Mouse (Mus musculus): ENCODE data around the gene Tmem132c. TPM values are rescaled to one million over a fixed set of nuclear protein-coding genes. Genes with fewer than 3 reads are reported as not detected.
"Not testable (repeated sequence)": the region's sequence is repeated elsewhere in the genome, so short reads cannot be mapped to it uniquely, and the experiment has no call there.

Gene Tmem132c
- polyA plus RNA-seq, 1 experiment from 2014 or later: 30.6 TPM

DNA sequence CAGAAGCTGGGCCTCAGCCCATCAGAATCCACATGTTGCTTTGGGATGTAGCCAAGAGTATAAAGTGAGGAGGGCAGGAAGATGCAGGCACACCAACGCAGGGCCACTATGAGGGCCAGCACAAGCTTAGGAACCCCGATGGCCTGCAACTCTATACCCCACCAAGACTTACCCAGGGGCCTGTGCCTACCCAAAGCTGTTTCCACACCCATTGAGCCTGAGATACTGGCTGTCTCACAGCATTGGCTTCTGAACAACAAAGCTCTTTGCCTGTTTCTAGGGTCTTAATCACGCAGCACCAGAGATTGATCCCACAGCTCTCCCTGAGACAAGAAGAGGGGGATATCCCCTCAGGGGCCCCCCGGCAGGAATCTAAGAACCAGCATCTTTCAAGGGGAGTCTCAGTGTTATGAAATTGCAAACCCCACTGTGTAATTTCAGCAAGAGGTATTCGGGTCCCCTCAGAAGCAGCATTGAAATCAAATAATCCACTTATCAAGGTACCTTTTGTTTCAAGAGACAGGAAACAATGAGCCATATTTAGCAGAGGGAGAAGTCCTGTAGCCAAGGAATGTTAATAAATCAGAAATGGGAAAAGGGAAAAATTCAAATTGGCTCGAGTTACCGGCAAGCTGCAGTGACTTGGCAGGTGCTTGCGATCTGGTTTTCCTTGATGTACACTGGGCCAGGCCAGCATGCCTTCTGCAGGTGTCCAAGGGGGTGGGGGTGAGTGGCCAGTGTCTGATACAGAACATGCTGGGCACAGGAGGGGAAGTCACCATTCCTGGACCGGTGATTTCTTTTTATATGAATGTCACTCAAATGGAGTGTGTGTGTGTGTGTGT is 107.8 kb downstream of the Tmem132c start:
- H3K27me3 ChIP-seq: no peaks in the 10 kb centered on the region
- no peak overlapping the region for H3K9ac ChIP-seq
- WGBS: 71% methylated on average over 9 of the region's 9 CpGs
- no peaks in the 10 kb centered on the region for H3K36me3 ChIP-seq
- no peak overlapping the region for H3K4me2 ChIP-seq (replicated peaks)
- H3K27ac ChIP-seq: peak overlapping the region; percentile 14; the same call in 1 of the 2 replicates
- ATAC-seq (ENCODE audit: low FRiP score): no peak
- no peak overlapping the region for H3K4me3 ChIP-seq
- peaks cover 23% of the 10 kb centered on the region for H3K4me1 ChIP-seq
- H3K9me3 ChIP-seq (replicated peaks): no peaks in the 10 kb centered on the region

DNA sequence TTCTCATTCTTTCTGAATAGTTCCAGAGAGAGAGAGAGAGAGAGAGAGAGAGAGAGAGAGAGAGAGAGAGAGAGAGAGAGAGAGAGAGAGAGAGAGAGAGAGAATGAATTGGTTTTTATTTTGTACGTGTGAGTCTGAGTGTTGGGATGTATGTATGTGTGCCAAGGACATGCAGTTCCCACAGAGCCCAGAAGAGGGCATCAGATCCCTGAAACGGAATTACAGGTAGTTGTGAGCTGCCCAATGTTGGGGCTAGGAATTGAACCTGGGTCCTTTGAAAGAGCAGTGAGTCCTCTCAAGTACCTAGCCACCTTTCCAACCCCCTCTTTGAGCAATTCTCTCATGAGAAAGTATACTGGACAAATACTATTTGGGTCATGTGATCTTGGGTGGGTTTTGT is 111.4 kb downstream of the Tmem132c start:
- Histone ChIP-seq H3K4me3 (no peak overlapping the region), H3K27ac (no peak overlapping the region), H3K4me1 (peaks cover 16% of the 10 kb centered on the region), H3K36me3 (no peaks in the 10 kb centered on the region), H3K27me3 (no peaks in the 10 kb centered on the region), H3K9ac (no peak overlapping the region), H3K4me2 (replicated peaks) (no peak overlapping the region), H3K9me3 (replicated peaks) (no peaks in the 10 kb centered on the region)
- 66% methylated on average over 2 of the region's 2 CpGs for WGBS
- ATAC-seq (ENCODE audit: low FRiP score): no peak

DNA sequence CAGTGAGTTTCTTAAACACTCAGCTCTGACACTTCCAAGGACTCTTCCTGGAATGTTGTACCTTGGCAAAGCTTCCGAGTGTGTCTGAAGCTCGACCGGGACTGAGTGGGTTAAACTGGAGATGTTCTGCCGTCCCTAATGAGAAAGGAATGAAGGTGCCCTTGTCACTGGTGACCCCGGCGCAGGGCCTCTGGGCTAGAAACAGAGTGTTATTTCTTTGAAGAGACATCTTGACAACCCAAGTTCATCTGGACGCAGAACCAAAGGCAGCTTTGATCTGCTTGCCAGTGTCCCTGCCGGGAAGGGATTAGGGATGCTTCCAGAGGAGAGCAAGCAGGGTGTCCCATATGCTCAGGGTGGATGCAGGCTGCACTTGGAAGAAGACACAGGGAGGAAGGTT is 114.2 kb downstream of the Tmem132c start:
- 33% methylated on average over 8 of the region's 8 CpGs for WGBS
- Histone ChIP-seq H3K9ac (no peak overlapping the region), H3K4me3 (no peak overlapping the region), H3K4me1 (peaks cover 5% of the 10 kb centered on the region; the same call in 1 of the 2 replicates), H3K9me3 (replicated peaks) (no peaks in the 10 kb centered on the region; the same call in 1 of the 2 replicates), H3K27me3 (no peaks in the 10 kb centered on the region), H3K36me3 (no peaks in the 10 kb centered on the region), H3K27ac (no peak overlapping the region), H3K4me2 (replicated peaks) (no peak overlapping the region)
- no peak for ATAC-seq (ENCODE audit: low FRiP score)

DNA sequence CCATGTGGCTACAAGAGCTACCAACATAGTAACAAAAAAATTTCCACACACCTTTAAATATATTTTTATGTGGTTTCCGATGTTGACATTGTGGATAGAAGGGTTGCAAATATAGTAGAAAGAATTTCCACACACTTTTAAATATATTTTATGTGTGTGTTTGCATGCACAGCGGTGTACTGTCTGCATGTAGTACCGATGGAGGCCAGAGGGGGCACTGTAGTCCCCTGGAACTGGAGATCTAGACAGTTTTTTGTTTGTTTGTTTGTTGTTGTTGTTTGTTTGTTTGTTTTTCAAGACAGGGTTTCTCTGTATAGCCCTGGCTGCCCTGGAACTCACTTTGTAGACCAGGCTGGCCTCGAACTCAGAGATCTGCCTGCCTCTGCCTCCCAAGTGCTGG is 116.3 kb downstream of the Tmem132c start:
- H3K4me3 ChIP-seq; H3K9ac ChIP-seq; H3K4me1 ChIP-seq; H3K27me3 ChIP-seq; H3K9me3 ChIP-seq (replicated peaks); H3K36me3 ChIP-seq; H3K27ac ChIP-seq; ATAC-seq (ENCODE audit: low FRiP score); H3K4me2 ChIP-seq (replicated peaks): not testable (repeated sequence)
- 89% methylated on average over 4 of the region's 4 CpGs for WGBS

DNA sequence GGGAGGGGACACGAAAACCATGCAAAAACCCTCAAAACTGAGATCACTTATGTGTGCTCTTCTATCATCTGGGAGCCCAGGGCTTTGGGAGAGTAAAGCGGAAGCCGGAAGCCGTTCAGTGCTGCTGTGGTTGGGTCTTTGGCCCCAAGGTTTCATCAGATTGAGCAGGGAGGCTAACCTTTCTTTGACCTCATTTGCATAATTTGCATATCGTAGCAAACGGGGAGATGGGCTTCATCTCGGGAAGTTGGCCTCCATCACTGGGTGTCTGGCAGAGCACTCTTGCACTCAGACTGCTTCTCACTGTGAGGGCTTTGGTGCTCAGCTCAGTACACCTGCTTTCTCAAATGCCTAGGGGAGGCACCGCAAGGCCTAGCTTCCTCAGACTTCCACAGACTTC is 119.5 kb downstream of the Tmem132c start:
- Histone ChIP-seq H3K36me3 (no peaks in the 10 kb centered on the region), H3K27me3 (no peaks in the 10 kb centered on the region), H3K4me2 (replicated peaks) (no peak overlapping the region), H3K9ac (no peak overlapping the region), H3K4me1 (0 out of 2 replicates have a peak, but pooled peaks cover 2% of the 10 kb centered on the region), H3K4me3 (no peak overlapping the region), H3K9me3 (replicated peaks) (peaks cover 6% of the 10 kb centered on the region; the same call in 1 of the 2 replicates), H3K27ac (no peak overlapping the region)
- WGBS: 64% methylated on average over 8 of the region's 8 CpGs
- ATAC-seq (ENCODE audit: low FRiP score): no peak

DNA sequence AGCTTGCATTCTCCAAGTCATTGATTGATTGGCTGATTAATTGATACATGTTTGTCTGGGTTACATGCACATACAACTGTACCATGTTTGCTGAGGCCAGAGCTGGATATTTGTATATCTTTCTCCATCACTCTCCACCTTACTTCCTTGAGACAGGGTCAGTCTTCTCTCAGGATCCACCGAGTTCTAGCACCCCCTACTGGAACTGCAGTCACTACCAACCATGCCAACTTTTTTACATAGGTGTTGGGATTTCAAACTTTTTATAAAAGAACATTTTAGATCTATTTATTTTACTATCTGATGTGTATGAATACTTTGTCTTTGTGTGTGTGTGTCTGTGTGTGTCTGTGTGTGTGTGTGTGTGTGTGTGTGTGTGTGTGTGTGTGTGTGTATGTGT is 123.5 kb downstream of the Tmem132c start:
- Histone ChIP-seq H3K9ac (no peak overlapping the region), H3K9me3 (replicated peaks) (0 out of 2 replicates have a peak, but pooled peaks cover 8% of the 10 kb centered on the region), H3K4me2 (replicated peaks) (no peak overlapping the region), H3K27me3 (no peaks in the 10 kb centered on the region), H3K4me3 (no peak overlapping the region), H3K36me3 (no peaks in the 10 kb centered on the region), H3K27ac (no peak overlapping the region), H3K4me1 (peaks cover 6% of the 10 kb centered on the region)
- ATAC-seq (ENCODE audit: low FRiP score): no peak
- 15% methylated on average over 1 of the region's 1 CpGs for WGBS

DNA sequence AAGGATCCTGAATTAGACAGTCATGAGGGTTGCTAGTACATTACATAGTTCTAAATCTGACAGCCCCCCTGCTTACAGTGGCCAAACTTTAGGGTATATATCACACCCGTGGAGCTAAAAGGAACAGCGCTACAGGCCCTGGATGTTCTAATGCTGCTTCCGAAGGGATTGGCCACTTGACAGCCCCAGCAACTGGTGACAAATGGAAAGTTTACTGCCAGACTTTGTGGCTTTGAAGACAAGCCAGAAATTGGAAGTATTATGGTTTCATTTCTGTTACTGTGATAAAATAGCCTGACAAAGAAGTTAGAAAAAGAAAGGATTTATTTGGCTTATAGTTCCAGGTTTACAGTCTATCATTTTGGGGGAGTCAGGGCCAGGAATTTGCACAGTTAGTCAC is 126.6 kb downstream of the Tmem132c start:
- H3K9me3 ChIP-seq (replicated peaks): 0 out of 2 replicates have a peak, but pooled peaks cover 8% of the 10 kb centered on the region
- no peak overlapping the region for H3K9ac ChIP-seq
- no peaks in the 10 kb centered on the region for H3K36me3 ChIP-seq
- peaks cover 13% of the 10 kb centered on the region for H3K4me1 ChIP-seq
- H3K27me3 ChIP-seq: peaks cover 6% of the 10 kb centered on the region; the same call in 1 of the 2 replicates
- no peak overlapping the region for H3K4me2 ChIP-seq (replicated peaks)
- no peak overlapping the region for H3K27ac ChIP-seq
- H3K4me3 ChIP-seq: no peak overlapping the region
- ATAC-seq (ENCODE audit: low FRiP score): no peak
- 92% methylated on average over 3 of the region's 3 CpGs for WGBS

DNA sequence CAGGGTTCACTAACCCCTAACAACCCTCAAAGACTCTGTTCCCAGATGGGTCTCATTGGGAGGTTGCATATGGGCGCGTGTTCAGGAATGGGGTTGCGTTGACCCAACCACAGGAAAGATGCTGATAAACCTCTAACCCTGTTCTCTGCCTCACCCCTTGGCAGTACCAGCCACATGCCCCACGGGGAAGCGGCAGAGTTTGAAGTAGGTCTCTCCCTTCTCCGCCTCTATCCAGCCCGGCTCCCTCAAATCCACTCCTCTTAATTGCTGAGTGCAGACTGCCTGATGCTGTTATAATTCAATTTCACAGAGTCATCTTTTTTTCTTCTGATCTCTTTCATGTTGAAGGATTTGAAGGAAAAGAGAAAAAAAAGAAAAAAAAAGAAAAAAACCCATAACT is 128.2 kb downstream of the Tmem132c start:
- WGBS: 69% methylated on average over 7 of the region's 7 CpGs
- H3K27ac ChIP-seq: 0 out of 2 replicates have a peak overlapping the region, but pooled peaks have one; percentile 40
- no peak for ATAC-seq (ENCODE audit: low FRiP score)

DNA sequence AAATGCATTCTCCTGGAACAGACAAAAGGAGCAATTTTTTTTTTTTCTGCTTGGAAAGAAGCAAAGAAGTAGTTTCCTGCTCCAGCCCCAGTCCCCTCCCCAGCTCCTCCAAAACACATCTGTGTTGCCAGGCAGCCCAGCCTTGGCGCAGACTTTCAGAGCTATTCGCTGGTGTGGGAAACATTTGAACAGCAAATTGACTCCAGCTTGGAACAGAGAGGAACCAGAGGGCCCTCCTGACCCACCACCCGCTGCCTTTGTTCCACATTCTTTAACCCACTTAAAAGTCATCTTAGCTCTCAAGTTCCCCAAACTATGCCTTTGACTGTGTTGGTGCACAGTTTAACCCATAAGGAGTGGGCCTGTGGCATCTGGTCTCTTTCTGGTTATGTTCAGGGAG is 128.9 kb downstream of the Tmem132c start:
- 0 out of 2 replicates have a peak overlapping the region, but pooled peaks have one; percentile 40 for H3K27ac ChIP-seq
- 0 out of 2 replicates have a peak overlapping the region, but pooled peaks have one; percentile 6 for H3K4me2 ChIP-seq (replicated peaks)
- H3K27me3 ChIP-seq: peaks cover 6% of the 10 kb centered on the region; the same call in 1 of the 2 replicates
- 0 out of 2 replicates have a peak, but pooled peaks cover 8% of the 10 kb centered on the region for H3K9me3 ChIP-seq (replicated peaks)
- 10% methylated on average over 3 of the region's 3 CpGs for WGBS
- H3K4me1 ChIP-seq: peaks cover 13% of the 10 kb centered on the region
- ATAC-seq (ENCODE audit: low FRiP score): no peak
- H3K36me3 ChIP-seq: no peaks in the 10 kb centered on the region
- no peak overlapping the region for H3K4me3 ChIP-seq
- no peak overlapping the region for H3K9ac ChIP-seq

More for the DNA sequence above, 128.2 kb downstream of the Tmem132c start:
- Histone ChIP-seq H3K9me3 (replicated peaks) (0 out of 2 replicates have a peak, but pooled peaks cover 8% of the 10 kb centered on the region), H3K36me3 (no peaks in the 10 kb centered on the region), H3K27me3 (peaks cover 6% of the 10 kb centered on the region; the same call in 1 of the 2 replicates), H3K4me3 (no peak overlapping the region), H3K4me1 (peaks cover 13% of the 10 kb centered on the region), H3K4me2 (replicated peaks) (no peak overlapping the region), H3K9ac (no peak overlapping the region)

DNA sequence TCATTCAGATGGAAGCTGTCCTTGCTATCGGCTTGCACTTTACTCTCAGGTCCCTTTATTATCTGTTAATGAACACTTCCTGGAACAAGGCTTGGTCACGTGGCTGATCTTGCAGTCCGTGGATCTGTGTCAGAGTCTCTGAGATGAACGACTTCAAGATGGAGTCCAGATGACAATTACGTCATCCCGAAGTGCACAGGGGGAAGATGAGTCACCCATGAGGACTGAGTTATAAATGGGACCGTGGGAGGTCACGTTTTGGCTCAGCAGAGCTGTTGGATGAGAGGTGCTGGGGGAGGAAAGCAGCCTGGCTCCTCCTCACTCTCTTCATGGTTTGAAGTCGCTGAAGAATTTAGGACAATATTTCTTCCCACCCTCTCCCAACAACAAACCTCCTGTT is 132.6 kb downstream of the Tmem132c start:
- Histone ChIP-seq H3K4me1 (peaks cover 23% of the 10 kb centered on the region), H3K36me3 (no peaks in the 10 kb centered on the region), H3K9me3 (replicated peaks) (no peaks in the 10 kb centered on the region), H3K27ac (no peak overlapping the region), H3K4me2 (replicated peaks) (no peak overlapping the region), H3K9ac (no peak overlapping the region), H3K27me3 (peaks cover 6% of the 10 kb centered on the region; the same call in 1 of the 2 replicates), H3K4me3 (no peak overlapping the region)
- ATAC-seq (ENCODE audit: low FRiP score): no peak
- WGBS: 86% methylated on average over 9 of the region's 9 CpGs

DNA sequence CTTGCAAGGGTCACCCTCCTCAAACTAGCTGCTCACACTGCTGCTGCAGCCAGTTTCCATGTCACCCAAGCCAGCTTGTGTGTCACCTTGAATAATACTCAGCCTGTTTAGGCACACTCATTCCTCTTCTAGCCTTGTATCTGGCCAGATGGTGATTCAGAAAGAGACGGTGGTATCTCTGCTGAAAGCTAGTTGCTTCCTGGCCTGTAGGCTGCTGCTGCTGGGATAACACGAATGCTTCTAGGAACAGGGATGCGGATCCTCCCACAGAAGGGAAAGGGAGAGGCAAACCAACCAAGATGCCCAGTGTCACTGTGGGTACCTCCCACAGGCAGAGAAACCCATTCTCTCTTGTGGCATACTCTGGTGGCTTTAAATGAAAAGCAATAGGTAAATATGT is 134.0 kb downstream of the Tmem132c start:
- no peaks in the 10 kb centered on the region for H3K36me3 ChIP-seq
- no peak overlapping the region for H3K27ac ChIP-seq
- no peak for ATAC-seq (ENCODE audit: low FRiP score)
- 92% methylated on average over 3 of the region's 3 CpGs for WGBS
- H3K4me1 ChIP-seq: peaks cover 11% of the 10 kb centered on the region
- no peak overlapping the region for H3K4me3 ChIP-seq
- no peaks in the 10 kb centered on the region for H3K9me3 ChIP-seq (replicated peaks)
- H3K27me3 ChIP-seq: peaks cover 6% of the 10 kb centered on the region; the same call in 1 of the 2 replicates
- no peak overlapping the region for H3K4me2 ChIP-seq (replicated peaks)
- no peak overlapping the region for H3K9ac ChIP-seq

DNA sequence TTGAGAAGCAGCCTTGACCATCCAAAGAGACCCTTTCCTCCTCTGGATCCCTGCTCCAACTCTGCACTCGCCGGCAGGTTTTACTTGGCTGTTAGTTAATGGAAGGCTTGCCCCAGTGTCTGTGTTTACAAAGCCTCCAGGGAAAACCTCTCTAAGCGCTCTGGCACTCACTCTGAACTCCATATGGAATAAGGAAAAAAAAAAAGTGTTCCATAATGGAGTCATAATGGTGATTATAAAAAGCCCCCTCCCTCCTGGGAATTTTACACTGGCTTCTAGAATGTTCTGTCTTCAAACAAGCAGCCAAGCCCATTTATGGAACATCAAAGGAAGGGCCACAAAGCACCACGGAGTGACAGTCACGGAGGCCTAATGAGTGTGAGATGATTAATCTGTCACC is 136.9 kb downstream of the Tmem132c start:
- H3K4me2 ChIP-seq (replicated peaks): no peak overlapping the region
- ATAC-seq (ENCODE audit: low FRiP score): no peak
- no peaks in the 10 kb centered on the region for H3K9me3 ChIP-seq (replicated peaks)
- 43% methylated on average over 5 of the region's 5 CpGs for WGBS
- H3K36me3 ChIP-seq: no peaks in the 10 kb centered on the region
- H3K4me3 ChIP-seq: no peak overlapping the region
- peaks cover 12% of the 10 kb centered on the region for H3K4me1 ChIP-seq
- no peak overlapping the region for H3K9ac ChIP-seq
- no peaks in the 10 kb centered on the region for H3K27me3 ChIP-seq
- H3K27ac ChIP-seq: no peak overlapping the region
